Mouse (Mus musculus): ENCODE measurements at regions not wholly inside any gene's neighbourhood (a gene's known extent, or its start where the extent isn't known, plus 50 kb on each side); places are given as distances from the start of the nearest gene placed in this dataset.

DNA sequence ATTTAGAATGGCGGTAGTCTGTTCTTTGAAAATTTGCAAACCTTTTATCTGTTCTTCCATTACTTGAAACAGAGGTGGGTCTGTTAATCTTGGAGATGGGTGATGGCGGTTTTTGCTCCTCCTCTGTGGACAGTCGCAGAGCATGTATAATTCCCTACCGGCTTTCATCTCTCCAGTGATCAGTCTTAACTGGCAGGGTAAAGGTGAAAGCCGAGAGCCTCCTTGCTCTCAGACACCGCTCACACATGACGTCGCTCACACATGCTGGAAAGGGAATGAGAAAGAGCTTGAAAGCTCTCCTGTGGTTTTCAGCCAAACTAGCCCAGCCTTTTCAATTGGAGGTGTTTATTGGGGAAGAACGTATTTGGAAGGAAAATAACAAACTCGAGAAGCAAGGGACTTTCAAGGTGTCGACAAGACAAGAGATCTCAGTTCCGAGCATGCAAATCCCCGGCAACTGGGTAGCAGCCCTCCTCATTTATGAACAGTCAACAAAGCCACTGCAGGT is 166.3 kb upstream of the Cxcr4 start:
- TF ChIP-seq EP300 (IDR thresholded peaks at IDR 0.05; ENCODE audit: low read depth) (no peak), CTCF (IDR thresholded peaks at IDR 0.05; ENCODE audit: low read depth) (no peak)
- WGBS (ENCODE audit: insufficient replicate concordance) = 70% methylated on average over 13 of the region's 13 CpGs
- Histone ChIP-seq H3K4me3 (ENCODE audit: insufficient read depth in 1 of 2, low read depth in 2 of 2, low read length in 2 of 2) (no peak overlapping the region), H3K4me1 (replicated peaks; ENCODE audit: control insufficient read depth in 2 of 2, insufficient read depth in 2 of 2, low read length in 1 of 2) (no peaks in the 10 kb centered on the region), H3K36me3 (replicated peaks; ENCODE audit: control insufficient read depth, insufficient read depth, low read depth) (no peaks in the 10 kb centered on the region), H3K27me3 (ENCODE audit: control insufficient read depth, insufficient read depth, low read length) (no peaks in the 10 kb centered on the region), H3K9me3 (ENCODE audit: control insufficient read depth, low read length) (no peaks in the 10 kb centered on the region), H3K4me2 (ENCODE audit: low read depth) (no peak overlapping the region), H3K9ac (replicated peaks) (no peak overlapping the region), H3K27ac (no peak overlapping the region)
- no peak for DNase-seq (ENCODE audit: low read depth in 3 of 3, low spot score in 3 of 3)
- ATAC-seq (ENCODE audit: insufficient read depth) = no peak

GRCm38 (mm10) chr1:128753427-128754012 is 161.4 kb upstream of the Cxcr4 start:
- DNase-seq (ENCODE audit: low read depth in 3 of 3, low spot score in 3 of 3) (no peak), ATAC-seq (ENCODE audit: insufficient read depth) (no peak)
- TF ChIP-seq CTCF (IDR thresholded peaks at IDR 0.05; ENCODE audit: low read depth) (no peak), EP300 (IDR thresholded peaks at IDR 0.05; ENCODE audit: low read depth) (no peak)
- H3K27me3 ChIP-seq (ENCODE audit: control insufficient read depth, insufficient read depth, low read length) = no peaks in the 10 kb centered on the region
- no peak overlapping the region for H3K4me2 ChIP-seq (ENCODE audit: low read depth)
- H3K36me3 ChIP-seq (replicated peaks; ENCODE audit: control insufficient read depth, insufficient read depth, low read depth) = no peaks in the 10 kb centered on the region
- H3K4me3 ChIP-seq (ENCODE audit: insufficient read depth in 1 of 2, low read depth in 2 of 2, low read length in 2 of 2) = no peak overlapping the region
- no peak overlapping the region for H3K9ac ChIP-seq (replicated peaks)
- H3K4me1 ChIP-seq (replicated peaks; ENCODE audit: control insufficient read depth in 2 of 2, insufficient read depth in 2 of 2, low read length in 1 of 2) = no peaks in the 10 kb centered on the region
- H3K27ac ChIP-seq = no peak overlapping the region
- WGBS (ENCODE audit: insufficient replicate concordance) = 57% methylated on average over 3 of the region's 3 CpGs
- H3K9me3 ChIP-seq (ENCODE audit: control insufficient read depth, low read length) = no peaks in the 10 kb centered on the region

- Histone ChIP-seq H3K4me1 (replicated peaks; ENCODE audit: control insufficient read depth in 2 of 2, insufficient read depth in 2 of 2, low read length in 1 of 2) (no peaks in the 10 kb centered on the region), H3K27ac (no peak overlapping the region), H3K4me2 (ENCODE audit: low read depth) (no peak overlapping the region), H3K36me3 (replicated peaks; ENCODE audit: control insufficient read depth, insufficient read depth, low read depth) (no peaks in the 10 kb centered on the region), H3K4me3 (ENCODE audit: insufficient read depth in 1 of 2, low read depth in 2 of 2, low read length in 2 of 2) (no peak overlapping the region), H3K9me3 (ENCODE audit: control insufficient read depth, low read length) (no peaks in the 10 kb centered on the region), H3K9ac (replicated peaks) (no peak overlapping the region), H3K27me3 (ENCODE audit: control insufficient read depth, insufficient read depth, low read length) (no peaks in the 10 kb centered on the region)
- WGBS (ENCODE audit: insufficient replicate concordance) = 61% methylated on average over 5 of the region's 5 CpGs
- TF ChIP-seq CTCF (IDR thresholded peaks at IDR 0.05; ENCODE audit: low read depth) (no peak), EP300 (IDR thresholded peaks at IDR 0.05; ENCODE audit: low read depth) (no peak)
- ATAC-seq (ENCODE audit: insufficient read depth) = no peak
- no peak for DNase-seq (ENCODE audit: low read depth in 3 of 3, low spot score in 3 of 3)
These were observed 157.4 kb upstream of the Cxcr4 start for GRCm38 (mm10) chr1:128749437-128749994.

GRCm38 (mm10) chr1:128747196-128747790 is 155.2 kb upstream of the Cxcr4 start:
- 67% methylated on average over 12 of the region's 12 CpGs for WGBS (ENCODE audit: insufficient replicate concordance)
- H3K4me2 ChIP-seq (ENCODE audit: low read depth) = no peak overlapping the region
- ATAC-seq (ENCODE audit: insufficient read depth) (no peak), DNase-seq (ENCODE audit: low read depth in 3 of 3, low spot score in 3 of 3) (no peak)
- no peaks in the 10 kb centered on the region for H3K27me3 ChIP-seq (ENCODE audit: control insufficient read depth, insufficient read depth, low read length)
- no peaks in the 10 kb centered on the region for H3K36me3 ChIP-seq (replicated peaks; ENCODE audit: control insufficient read depth, insufficient read depth, low read depth)
- no peaks in the 10 kb centered on the region for H3K9me3 ChIP-seq (ENCODE audit: control insufficient read depth, low read length)
- H3K4me1 ChIP-seq (replicated peaks; ENCODE audit: control insufficient read depth in 2 of 2, insufficient read depth in 2 of 2, low read length in 1 of 2) = no peaks in the 10 kb centered on the region
- H3K27ac ChIP-seq = no peak overlapping the region
- no peak overlapping the region for H3K4me3 ChIP-seq (ENCODE audit: insufficient read depth in 1 of 2, low read depth in 2 of 2, low read length in 2 of 2)
- TF ChIP-seq EP300 (IDR thresholded peaks at IDR 0.05; ENCODE audit: low read depth) = no peak
- TF ChIP-seq CTCF (IDR thresholded peaks at IDR 0.05; ENCODE audit: low read depth) = no peak
- no peak overlapping the region for H3K9ac ChIP-seq (replicated peaks)

DNA sequence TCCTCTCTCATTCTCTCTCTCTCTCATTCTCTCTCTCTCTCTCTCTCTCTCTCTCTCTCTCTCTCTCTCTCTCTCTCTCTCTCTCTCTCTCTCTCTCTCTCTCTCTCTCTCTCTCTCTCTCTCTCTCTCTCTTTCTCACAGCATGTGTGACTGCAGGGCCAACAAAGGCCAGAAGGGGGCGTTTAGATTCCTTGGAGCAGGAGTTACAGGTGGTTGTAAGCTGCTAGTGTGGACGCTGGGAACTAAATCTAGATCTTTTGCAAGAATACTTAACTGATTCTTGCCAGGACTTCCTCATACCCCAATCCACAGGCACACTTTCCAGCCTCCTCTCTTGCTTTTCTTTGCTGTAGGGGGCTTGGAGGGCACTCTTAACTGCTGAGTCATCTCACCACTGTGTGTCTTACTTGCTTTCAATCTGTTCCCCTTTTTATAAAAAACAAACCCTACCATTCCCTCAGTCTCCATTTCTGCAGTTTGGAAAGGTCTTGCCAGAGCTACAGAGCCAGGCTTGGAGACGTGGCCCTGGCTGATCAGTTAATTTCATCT is 154.4 kb upstream of the Cxcr4 start:
- Histone ChIP-seq H3K4me2 (ENCODE audit: low read depth) (no peak overlapping the region), H3K4me3 (ENCODE audit: insufficient read depth in 1 of 2, low read depth in 2 of 2, low read length in 2 of 2) (no peak overlapping the region), H3K27ac (no peak overlapping the region), H3K27me3 (ENCODE audit: control insufficient read depth, insufficient read depth, low read length) (no peaks in the 10 kb centered on the region), H3K4me1 (replicated peaks; ENCODE audit: control insufficient read depth in 2 of 2, insufficient read depth in 2 of 2, low read length in 1 of 2) (no peaks in the 10 kb centered on the region), H3K9me3 (ENCODE audit: control insufficient read depth, low read length) (no peaks in the 10 kb centered on the region), H3K36me3 (replicated peaks; ENCODE audit: control insufficient read depth, insufficient read depth, low read depth) (no peaks in the 10 kb centered on the region), H3K9ac (replicated peaks) (no peak overlapping the region)
- TF ChIP-seq EP300 (IDR thresholded peaks at IDR 0.05; ENCODE audit: low read depth) (no peak), CTCF (IDR thresholded peaks at IDR 0.05; ENCODE audit: low read depth) (peak; percentile 19; the same call in 1 of the 2 replicates)
- 29% methylated on average over 3 of the region's 3 CpGs for WGBS (ENCODE audit: insufficient replicate concordance)
- no peak for ATAC-seq (ENCODE audit: insufficient read depth)
- no peak for DNase-seq (ENCODE audit: low read depth in 3 of 3, low spot score in 3 of 3)

Data from liver, embryonic 14.5 days (tissue).